Mouse (Mus musculus) spleen, adult 2 months (tissue): ENCODE results near the gene Vangl2. TPM values are rescaled to one million over a fixed set of nuclear protein-coding genes. Genes with fewer than 3 reads are reported as not detected.

Experiments
- DNase-seq, 2 experiments: peaks; one replicate each; pipeline versions ENCODE4 v3.0.0 to v3.0.0-alpha.2; 2012 to 2021; ENCODE audit warnings: low spot score in 2 of 2, low read depth in 1 of 2
- H3K27ac ChIP-seq: fragments of 200-500 bp; 2 replicates; pipeline ENCODE4 v1.5.1; 2012; ENCODE audit warnings: low read length, inconsistent platforms; ENCODE audit not compliant: insufficient read depth
- H3K27me3 ChIP-seq: fragments of 200-500 bp; 2 replicates; pipeline ENCODE4 v1.6.1; 2012; ENCODE audit warnings: mild to moderate bottlenecking, moderate library complexity, low read length, inconsistent platforms; ENCODE audit not compliant: control insufficient read depth, insufficient read depth
- H3K36me3 ChIP-seq: fragments of 200-500 bp; 2 replicates; pipeline ENCODE4 v1.6.1; 2012; ENCODE audit warnings: mild to moderate bottlenecking, low read length, inconsistent platforms; ENCODE audit not compliant: control insufficient read depth, insufficient read depth
- H3K4me1 ChIP-seq: fragments of 200-500 bp; 2 replicates; pipeline ENCODE4 v1.6.1; 2011; ENCODE audit warnings: inconsistent platforms; ENCODE audit not compliant: control insufficient read depth, insufficient read depth, insufficient read length
- H3K4me3 ChIP-seq: fragments of 200-500 bp; 2 replicates; pipeline ENCODE4 v1.5.1; 2011; ENCODE audit warnings: mild to moderate bottlenecking, inconsistent platforms; ENCODE audit not compliant: insufficient read depth, insufficient read length; ENCODE audit errors: extremely low read depth
- CTCF ChIP-seq: fragments of 200-500 bp; IDR thresholded peaks from 2 replicates; pipeline ENCODE4 v1.5.1; 2011; ENCODE audit warnings: mild to moderate bottlenecking, inconsistent platforms; ENCODE audit not compliant: insufficient read depth, insufficient read length, insufficient replicate concordance; ENCODE audit errors: extremely low read depth
- POLR2A ChIP-seq: fragments of 200-500 bp; IDR thresholded peaks from 2 replicates; pipeline ENCODE4 v1.6.1; 2011; ENCODE audit warnings: low read depth, low read length, inconsistent platforms
- WGBS: fragments of 180-500 bp; shearing (Covaris S2); methylation state at CpG from one replicate; pipeline ENCODE4 v1.1.7; 2018; 5-methylcytosine and 5-hydroxymethylcytosine counted together
- polyA plus RNA-seq: library from polyadenylated mRNA; depleted of rRNA; stranded (reverse); fragments of >200 nt; gene quantifications from 2 replicates; pipeline ENCODE4 v1.2.3, GENCODE M21; 2012

The Vangl2 gene
- polyA plus RNA-seq, 1 experiment, result 3.7 TPM

- Histone ChIP-seq H3K4me3 (no peak overlapping the region), H3K27ac (no peak overlapping the region), H3K4me1 (peaks cover 10% of the 10 kb centered on the region; the same call in 1 of the 2 replicates), H3K27me3 (no peaks in the 10 kb centered on the region), H3K36me3 (no peaks in the 10 kb centered on the region)
- TF ChIP-seq CTCF (no peak), POLR2A (no peak)
- DNase-seq, result no peak
- 65% methylated on average over 10 of the region's 10 CpGs for WGBS
These were observed 8.3 kb downstream of the Vangl2 start for GRCm38 (mm10) chr1:172019863-172020521.

DNA sequence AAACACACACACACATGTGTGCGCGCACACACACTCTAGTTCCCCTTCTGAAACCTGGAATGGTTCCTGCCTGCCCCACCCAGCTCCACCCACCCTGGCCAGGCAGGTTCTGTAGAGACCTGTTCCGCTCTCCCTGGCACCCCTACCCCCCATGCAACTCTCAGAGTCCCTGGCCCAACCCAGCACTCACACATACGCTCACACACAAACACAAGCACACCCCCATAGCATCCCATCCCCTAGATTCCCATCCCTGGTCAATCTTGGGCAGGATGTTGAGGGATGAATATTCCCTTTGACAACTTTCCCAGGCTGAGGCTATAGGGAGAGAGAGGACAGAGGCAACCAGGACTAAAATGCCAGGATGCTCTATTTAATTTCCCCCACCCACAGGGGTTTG lies 8.9 kb downstream of the Vangl2 start:
- no peak for DNase-seq
- Histone ChIP-seq H3K27ac (no peak overlapping the region), H3K36me3 (no peaks in the 10 kb centered on the region), H3K27me3 (no peaks in the 10 kb centered on the region), H3K4me3 (no peak overlapping the region), H3K4me1 (peaks cover 13% of the 10 kb centered on the region; the same call in 1 of the 2 replicates)
- WGBS, result 92% methylated on average over 4 of the region's 4 CpGs
- no peak for TF ChIP-seq CTCF
- no peak for TF ChIP-seq POLR2A

- TF ChIP-seq POLR2A (no peak), CTCF (no peak)
- Histone ChIP-seq H3K4me1 (peaks cover 13% of the 10 kb centered on the region; the same call in 1 of the 2 replicates), H3K36me3 (no peaks in the 10 kb centered on the region), H3K27ac (no peak overlapping the region), H3K4me3 (no peak overlapping the region), H3K27me3 (no peaks in the 10 kb centered on the region)
- no peak for DNase-seq
- 92% methylated on average over 9 of the region's 9 CpGs for whole genome bisulfite sequencing
These were observed 9.6 kb downstream of the Vangl2 start for GRCm38 (mm10) chr1:172018336-172019311.

- TF ChIP-seq POLR2A, result no peak
- no peak for DNase-seq
- Histone ChIP-seq H3K4me1 (peaks cover 13% of the 10 kb centered on the region; the same call in 1 of the 2 replicates), H3K36me3 (no peaks in the 10 kb centered on the region), H3K27me3 (no peaks in the 10 kb centered on the region), H3K27ac (no peak overlapping the region), H3K4me3 (no peak overlapping the region)
- 88% methylated on average over 6 of the region's 6 CpGs for WGBS
These were observed 10.7 kb downstream of the Vangl2 start for GRCm38 (mm10) chr1:172017517-172018070.

- no peak for DNase-seq
- no peak overlapping the region for H3K27ac ChIP-seq
- WGBS, result 85% methylated on average over 6 of the region's 6 CpGs
- H3K36me3 ChIP-seq, result no peaks in the 10 kb centered on the region
- H3K27me3 ChIP-seq, result no peaks in the 10 kb centered on the region
- peaks cover 13% of the 10 kb centered on the region; the same call in 1 of the 2 replicates for H3K4me1 ChIP-seq
- no peak overlapping the region for H3K4me3 ChIP-seq
- no peak for TF ChIP-seq CTCF
- TF ChIP-seq POLR2A, result no peak
These were observed 11.4 kb downstream of the Vangl2 start for GRCm38 (mm10) chr1:172016660-172017516.

- TF ChIP-seq CTCF (no peak), POLR2A (no peak)
- WGBS, result 19% methylated on average over 8 of the region's 8 CpGs
These were observed 12.2 kb downstream of the Vangl2 start for GRCm38 (mm10) chr1:172016031-172016430.

More at GRCm38 (mm10) chr1:172016031-172016430, 12.2 kb downstream of the Vangl2 start:
- DNase-seq, result no peak
- Histone ChIP-seq H3K36me3 (no peaks in the 10 kb centered on the region), H3K27ac (no peak overlapping the region), H3K4me3 (no peak overlapping the region), H3K27me3 (no peaks in the 10 kb centered on the region), H3K4me1 (peaks cover 13% of the 10 kb centered on the region; the same call in 1 of the 2 replicates)
